Mouse (Mus musculus) megakaryocyte, adult 5-6 weeks (primary cell): ENCODE measurements around the gene Twist2. TPM values are rescaled to one million over a fixed set of nuclear protein-coding genes. Genes with fewer than 3 reads are reported as not detected.

Source experiments
- ATAC-seq: 2 replicates; pipeline ENCODE4 v1.8.0; 2016; ENCODE audit warnings: mild to moderate bottlenecking, inconsistent platforms; ENCODE audit not compliant: poor library complexity, severe bottlenecking
- total RNA-seq, 2 experiments: library from RNA; stranded (forward) in 1 of 2; stranded (reverse) in 1 of 2; fragments of 153-499, 151-499 nt in 1 of 2; fragments of 221-1000, 200-1000 nt in 1 of 2; gene quantifications; 2 replicates each; pipeline versions ENCODE4 v1.2.3 to v1.2.4; 2015 to 2017

Twist2 gene
- total RNA-seq, 2 experiments from 2014 or later, result not detected

DNA sequence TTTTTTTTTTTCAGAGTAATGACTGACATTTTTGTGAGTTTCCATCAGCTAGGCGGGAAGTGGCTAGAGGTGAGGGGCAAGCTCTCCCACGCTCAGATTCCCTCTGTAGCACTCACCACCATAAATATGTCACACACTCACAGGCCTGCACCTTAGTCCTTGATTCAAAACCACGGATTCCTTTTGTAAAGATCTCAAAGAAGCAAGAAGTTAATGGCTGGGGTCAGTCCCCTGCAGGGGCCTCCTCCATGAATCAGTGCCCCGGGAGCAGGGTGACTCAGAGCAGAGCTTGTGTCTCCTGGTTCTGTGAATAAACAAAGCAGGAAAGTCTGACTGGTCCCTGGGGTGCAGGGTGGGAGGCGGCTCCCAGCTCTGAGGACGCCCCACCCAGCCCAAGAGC, 15.3 kb downstream of the Twist2 start:
- ATAC-seq, result no peak

- no peak for ATAC-seq
Observed at GRCm38 (mm10) chr1:91819237-91819636, 18.0 kb downstream of the Twist2 start.

DNA sequence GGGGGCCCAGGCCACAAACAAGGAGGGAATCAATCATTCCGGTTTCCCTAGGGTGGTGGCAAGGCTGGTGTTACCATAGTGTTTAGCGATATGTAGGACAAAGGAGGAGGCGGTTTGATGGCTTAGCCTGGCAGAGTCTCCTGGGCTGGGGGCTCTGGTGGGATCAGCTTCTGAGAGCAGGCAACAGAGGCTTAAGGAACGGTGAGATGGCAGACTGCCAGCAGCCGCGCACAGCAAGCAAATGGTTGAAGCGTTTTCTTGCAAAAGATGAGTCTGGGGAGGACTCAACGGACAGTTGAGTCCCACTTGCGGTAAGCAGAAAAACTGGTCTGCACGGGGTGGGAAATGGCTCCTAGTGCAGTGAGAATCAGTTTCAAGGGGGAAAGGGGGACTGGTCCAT, 19.3 kb downstream of the Twist2 start:
- no peak for ATAC-seq

DNA sequence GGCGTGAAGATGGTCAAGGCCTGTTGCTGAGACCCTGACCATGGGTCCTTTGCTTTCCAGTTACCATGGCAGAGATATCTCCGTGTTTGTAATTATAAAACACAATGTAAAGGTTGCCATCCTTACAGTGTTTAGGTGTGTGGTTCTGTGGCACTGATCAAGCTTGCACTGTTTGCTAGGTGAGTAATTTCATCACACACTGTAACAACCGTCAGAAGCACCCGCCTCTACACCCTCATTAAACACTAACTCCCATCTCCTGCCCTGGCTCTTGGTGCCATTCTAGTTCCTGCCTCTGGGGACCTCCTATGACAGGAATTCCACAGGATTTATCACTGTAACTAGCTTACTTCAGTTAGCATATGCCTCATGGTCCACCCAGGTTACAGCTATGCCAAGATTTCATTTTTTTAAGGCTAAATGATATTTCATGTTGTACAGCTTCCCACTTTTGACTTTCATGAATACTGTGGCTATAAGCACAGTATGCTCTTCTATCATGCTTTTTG, 21.1 kb downstream of the Twist2 start:
- no peak for ATAC-seq

DNA sequence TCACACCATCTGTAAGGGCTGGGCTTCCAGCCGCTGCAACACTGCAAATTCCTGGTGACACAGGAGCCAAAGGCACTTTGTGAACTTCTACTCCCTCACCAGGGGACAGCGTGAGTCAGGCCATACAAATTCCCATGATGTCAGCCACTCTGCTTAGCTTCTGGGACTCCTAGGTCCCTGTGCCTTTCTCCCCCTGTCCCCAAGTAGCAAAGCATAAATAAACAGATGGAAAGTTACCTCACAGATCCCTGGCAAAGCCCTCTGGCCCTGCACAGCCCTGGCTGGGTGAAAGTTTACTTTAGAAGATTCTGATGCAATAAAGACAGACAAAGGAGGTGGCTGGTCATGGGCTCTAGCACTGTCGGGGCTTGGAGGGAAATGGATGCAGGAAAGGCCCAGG, 22.3 kb downstream of the Twist2 start:
- ATAC-seq, result no peak

DNA sequence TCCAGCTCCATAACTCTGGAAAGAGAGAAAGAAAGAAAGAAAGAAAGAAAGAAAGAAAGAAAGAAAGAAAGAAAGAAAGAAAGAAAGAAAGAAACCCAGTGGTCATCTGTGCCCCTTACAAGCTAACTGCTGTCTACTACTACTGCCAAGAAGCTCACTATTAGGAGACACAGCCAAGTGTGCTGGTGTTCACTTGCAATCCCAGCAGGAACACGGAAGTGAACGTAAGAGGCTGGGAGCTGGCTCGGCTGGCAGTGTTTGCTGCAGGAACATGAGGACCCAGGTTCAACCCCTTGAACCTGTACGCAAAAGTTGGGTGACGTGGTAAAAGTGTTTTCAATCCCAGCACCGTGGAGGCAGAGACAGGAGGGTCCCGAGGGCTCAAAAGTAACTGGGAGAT, 22.7 kb downstream of the Twist2 start:
- ATAC-seq, result no peak

DNA sequence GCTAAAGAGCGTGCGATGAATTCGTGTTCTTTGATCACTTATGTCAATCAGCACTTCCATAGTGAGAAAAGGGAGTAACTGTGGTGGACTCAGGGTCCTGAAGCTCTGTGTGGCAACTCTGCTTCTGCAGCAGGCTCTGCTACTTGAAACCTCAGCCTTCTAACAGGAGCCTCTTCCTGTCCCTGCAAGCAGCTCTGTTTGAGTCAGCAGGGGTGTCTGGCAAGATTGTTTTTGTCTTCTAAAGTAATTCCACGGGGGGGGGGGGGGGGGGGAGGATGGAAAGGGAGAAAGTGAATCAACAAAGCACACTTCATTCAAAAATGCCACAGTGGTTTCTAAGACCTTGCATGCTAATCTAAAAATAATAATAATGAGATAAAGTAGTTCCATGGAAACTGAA, 24.0 kb downstream of the Twist2 start:
- no peak for ATAC-seq

DNA sequence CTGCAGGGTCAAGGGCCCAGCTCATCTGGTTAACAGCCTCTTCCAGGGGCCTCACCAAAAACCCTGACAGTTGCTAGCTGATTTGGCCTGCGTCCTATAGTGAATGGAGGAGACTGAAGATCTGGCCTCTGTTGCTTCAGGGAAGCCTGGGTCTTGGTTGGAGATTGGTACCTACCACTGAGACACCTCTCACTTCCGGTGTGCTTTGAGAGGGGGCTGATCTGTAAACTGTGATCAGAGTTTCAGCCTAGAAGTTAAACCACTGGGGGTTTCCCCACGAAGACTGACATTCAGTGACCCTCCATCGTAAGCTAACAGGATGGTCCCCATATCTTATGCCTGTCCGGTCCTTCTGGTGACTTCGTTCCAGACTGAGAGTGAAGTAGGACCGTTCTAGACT, 30.7 kb downstream of the Twist2 start:
- ATAC-seq, result no peak

- no peak for ATAC-seq
Observed at GRCm38 (mm10) chr1:91839557-91839956, 38.3 kb downstream of the Twist2 start.

DNA sequence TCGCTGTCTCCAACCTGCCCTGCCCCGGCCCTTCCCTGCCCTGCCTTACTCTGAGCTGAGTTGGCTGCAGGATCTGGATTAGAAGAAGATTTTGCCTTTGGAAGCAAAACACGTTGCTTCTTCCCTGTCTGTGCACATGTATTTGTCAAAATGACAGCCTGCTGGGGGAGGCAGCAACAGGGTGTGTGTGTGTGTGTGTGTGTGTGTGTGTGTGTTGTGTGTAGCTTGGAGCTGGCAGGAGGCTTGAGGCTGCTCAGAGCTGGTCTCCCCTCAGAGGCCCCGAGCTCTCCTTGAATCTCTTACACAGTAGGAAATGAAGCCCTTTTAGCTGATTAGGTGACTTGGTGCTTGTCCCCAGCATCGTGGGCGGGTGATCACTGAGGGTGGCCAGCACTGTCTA, 38.7 kb downstream of the Twist2 start:
- ATAC-seq, result no peak

GRCm38 (mm10) chr1:91844236-91844635, 43.0 kb downstream of the Twist2 start:
- no peak for ATAC-seq

DNA sequence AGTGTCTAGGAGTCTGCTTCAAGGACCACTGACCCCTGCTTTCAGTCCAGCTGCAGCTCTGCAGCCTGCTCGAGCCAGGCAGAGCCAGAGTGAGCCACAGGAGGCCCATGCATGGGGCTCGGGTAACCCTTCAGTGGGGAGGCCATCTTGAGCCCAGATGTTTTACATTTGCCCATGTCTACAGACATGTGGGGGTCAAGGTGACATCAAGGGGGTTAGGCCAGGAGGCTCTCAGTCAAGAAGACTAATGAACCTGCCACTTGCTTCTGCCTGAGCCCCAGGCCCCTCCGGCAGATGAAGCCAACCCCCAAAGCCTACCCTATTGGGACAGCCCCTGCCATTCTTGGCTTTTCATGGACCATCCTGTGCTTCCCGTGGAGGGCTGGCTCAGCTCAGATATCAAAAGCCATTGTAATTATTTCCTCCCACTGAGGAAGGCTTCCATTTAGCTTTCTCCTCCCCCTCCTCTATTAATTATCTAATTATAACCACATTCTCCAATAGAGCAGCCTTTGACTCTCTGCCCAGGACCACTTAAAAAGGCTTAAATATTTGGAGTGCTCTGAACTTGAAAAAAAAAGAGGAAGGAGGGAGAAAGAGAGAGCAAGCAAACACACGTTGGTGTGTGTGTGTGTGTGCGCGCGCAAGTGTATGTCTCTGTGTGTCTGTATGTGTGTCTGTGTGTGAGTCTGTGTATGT, 43.6 kb downstream of the Twist2 start:
- ATAC-seq, result no peak

DNA sequence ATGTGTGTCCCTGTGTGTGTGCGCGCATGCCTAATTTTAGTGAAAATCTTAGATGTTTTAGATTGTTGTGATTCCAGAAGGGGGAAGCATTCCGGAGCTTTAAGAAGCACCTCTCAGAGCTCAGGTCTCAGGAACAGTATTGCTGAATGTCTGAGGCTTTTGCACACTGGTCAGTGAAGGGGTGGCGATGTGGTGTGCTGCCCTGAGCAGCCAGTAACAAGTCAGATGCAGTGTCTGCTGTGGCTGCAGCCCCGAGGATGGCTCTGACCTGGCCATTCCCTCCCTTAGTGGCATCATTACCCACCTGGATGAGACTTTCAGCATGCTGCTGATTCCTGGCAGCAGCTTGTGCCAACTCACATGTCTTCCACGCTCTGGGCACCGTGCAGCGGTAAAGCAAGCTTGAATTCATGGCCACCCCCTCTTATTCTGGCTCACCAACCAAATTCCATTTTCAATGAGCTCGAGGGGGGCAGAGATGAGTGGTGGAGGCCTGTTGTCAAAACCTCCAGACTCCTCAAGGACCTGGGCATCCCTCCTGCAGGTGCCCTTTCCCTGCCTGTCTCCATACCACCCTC, 44.2 kb downstream of the Twist2 start:
- ATAC-seq, result no peak

DNA sequence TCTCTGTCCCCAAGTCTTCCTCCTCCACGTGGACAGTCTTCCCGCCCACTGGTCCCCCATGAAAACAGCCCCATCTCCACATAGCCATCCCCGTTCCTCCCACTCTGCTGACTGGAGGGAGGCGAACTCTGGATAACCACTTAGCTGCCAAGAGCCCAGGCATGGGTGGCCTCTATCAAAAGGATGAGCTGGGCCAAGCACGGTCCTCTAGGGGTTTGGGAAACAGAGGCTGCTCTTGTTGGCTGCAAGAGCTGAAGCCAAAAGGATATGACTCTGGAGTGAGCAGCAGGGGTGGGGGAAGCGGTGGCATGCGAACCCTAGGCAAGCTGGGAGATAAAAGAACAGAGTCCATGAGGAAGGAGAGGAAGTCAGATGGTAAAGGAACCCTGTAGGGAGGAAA, 50.0 kb downstream of the Twist2 start:
- ATAC-seq, result no peak

DNA sequence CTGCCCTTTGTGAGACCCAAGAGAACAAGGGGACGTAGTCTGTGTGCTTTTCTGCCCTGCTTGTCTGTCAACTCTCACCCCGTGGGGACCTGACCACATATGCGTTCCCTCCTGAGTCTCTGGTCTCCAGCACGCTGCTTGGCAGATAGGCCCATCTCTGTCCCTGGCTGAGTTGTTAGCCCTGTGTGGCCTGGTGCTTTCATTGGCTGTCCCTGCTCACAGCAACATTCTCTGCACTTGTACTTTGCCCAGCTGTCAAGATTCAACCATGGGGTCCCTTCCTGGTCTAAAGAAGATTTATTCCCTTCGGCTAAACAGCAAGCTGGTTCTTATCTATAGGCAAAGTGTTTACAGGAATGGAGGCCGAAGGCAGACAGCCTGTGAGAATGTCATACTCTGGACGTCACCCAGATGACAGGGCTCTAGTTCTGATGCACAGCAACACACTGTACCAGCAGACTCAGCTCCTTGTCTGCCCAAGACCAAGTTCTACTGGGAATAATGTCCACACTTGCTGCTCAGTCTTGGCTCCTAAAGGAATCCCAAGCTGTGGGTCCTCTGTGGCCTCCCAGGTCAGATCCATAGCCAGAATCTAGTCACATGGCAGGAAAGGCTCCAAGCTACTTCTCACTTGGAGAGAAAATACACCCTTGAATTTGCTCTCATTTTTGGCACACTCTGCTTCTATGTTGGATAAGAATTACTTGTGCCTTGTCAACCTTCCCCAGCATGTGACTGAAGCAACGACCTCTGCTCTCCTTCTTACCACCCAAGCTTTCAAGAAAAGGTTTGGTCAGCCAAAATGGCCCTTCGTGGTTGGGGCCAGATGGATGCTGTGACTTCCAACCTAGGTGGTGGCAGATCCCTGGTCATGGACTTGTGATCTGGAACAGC, 55.8 kb downstream of the Twist2 start:
- no peak for ATAC-seq

GRCm38 (mm10) chr1:91858101-91858790, 57.0 kb downstream of the Twist2 start:
- ATAC-seq, result no peak

GRCm38 (mm10) chr1:91858901-91859300, 57.6 kb downstream of the Twist2 start:
- ATAC-seq, result no peak

- ATAC-seq, result no peak
Observed at GRCm38 (mm10) chr1:91861511-91861910, 60.2 kb downstream of the Twist2 start.

- ATAC-seq, result no peak
Observed at GRCm38 (mm10) chr1:91866001-91866400, 64.7 kb downstream of the Twist2 start.

DNA sequence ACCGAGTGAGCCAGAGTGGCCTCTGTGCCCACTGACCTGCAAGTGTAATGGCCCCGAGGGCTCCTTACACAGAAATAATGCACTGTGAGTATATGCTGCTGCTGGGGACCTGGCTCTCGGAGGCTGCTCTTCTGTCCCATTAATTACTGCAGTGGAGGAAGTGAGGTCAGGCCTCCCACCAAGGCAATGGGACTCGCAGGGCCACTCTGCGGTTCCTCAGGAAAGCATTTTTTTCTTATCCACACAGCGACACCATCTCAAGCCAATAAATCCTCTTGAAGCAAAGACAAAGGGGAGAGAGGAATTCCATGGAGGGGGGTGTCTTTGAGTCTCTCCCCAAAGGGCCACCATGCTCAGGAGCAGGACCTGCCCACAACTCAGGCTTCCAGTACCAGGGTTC, 69.8 kb downstream of the Twist2 start:
- no peak for ATAC-seq

DNA sequence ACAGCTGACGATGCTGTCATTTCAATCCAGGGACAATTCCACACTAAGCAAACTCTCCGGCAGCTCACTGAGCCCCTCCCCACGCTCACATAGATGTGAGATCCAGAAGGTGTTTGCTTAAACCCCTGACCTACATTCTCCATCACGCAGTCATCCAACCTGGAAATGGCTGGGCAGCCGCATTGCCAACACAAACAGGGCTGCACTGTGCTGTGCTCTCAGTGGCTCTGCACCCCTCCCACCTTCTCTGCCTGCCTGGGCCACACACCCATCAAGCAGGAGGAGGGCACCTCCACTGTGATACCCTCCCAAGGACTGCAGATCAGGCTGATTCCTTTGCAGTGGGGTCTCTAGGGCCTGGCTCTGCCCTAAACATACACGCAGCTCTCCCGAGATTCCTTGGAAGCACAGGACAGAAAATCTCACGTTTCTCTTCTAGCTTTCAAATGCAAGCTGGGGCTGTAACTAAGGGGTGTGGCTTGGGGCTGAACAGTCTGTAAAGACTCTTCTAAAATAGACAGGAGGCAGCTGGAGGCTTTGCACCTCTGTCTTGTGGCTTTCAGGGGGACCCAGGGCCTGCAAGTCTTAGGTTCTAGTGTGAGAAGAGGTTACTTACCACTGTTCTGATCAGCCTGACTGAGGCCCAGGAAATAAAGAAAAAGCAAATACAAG, 71.3 kb downstream of the Twist2 start:
- ATAC-seq, result no peak
